Mouse (Mus musculus) ovary, postnatal 36 days (tissue): ENCODE measurements at regions not wholly inside any gene's neighbourhood (a gene's known extent, or its start where the extent isn't known, plus 50 kb on each side); places are given as distances from the start of the nearest gene placed in this dataset.

ENCODE experiments used
- DNase-seq: peaks from one replicate; pipeline ENCODE4 v3.0.0; 2022; ENCODE audit warnings: low spot score, mixed read lengths

DNA sequence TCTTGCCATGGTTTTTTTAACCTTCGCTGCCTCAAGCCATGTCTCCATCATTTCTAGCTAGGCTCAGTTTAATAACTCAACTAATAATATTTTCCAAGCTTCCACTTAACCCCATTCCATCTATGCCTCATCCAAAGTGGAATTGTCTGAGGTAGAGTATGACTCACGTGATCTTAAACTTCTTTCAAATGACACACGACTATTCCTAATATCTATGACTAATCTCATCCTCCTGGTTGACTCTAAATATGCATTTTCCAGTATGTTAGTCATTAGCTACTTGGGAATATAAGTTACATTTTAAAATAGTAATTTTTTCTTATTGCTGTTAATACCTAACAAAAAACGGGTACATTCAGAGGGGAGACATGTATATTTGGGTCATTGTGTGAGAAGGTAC, 524.8 kb upstream of the Pappa start:
- DNase-seq: no peak

DNA sequence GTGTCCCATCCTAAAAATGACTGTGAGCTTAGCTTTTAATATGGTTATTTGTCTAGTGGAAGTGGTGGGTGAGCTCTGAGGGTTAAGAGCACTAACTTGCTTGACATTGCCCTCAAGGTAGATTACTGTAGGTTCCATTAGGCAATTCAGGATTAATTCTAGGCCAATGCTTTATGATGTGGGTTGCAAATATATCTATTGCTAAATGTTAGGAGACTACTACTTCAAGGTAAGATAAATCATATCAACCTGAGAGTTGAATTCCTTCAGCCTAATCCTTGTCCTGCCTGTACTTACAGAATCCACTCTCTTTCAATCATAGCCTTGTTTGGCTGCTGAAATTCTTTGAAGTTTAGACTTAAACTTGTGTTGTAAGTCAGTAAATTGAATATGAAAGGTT, 501.2 kb upstream of the Pappa start:
- no peak for DNase-seq

DNA sequence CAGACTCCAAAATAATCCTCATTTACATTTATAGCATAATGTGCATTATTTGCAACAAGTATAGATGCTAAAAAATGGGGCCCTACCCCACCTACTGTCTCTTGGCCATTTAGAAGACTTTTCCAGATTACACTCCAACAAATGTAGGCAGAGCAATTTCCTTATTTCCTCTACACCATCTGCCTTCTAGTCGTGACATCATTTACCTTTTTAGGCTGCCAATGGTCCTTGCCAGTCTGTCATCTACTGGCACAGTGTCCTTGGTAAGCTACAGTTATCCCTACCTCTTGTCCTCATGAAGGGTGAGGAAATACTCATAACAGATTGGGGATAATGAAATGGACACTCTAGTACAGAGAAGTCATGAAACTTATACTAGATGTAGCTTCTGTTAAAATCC, 491.8 kb upstream of the Pappa start:
- no peak for DNase-seq

DNA sequence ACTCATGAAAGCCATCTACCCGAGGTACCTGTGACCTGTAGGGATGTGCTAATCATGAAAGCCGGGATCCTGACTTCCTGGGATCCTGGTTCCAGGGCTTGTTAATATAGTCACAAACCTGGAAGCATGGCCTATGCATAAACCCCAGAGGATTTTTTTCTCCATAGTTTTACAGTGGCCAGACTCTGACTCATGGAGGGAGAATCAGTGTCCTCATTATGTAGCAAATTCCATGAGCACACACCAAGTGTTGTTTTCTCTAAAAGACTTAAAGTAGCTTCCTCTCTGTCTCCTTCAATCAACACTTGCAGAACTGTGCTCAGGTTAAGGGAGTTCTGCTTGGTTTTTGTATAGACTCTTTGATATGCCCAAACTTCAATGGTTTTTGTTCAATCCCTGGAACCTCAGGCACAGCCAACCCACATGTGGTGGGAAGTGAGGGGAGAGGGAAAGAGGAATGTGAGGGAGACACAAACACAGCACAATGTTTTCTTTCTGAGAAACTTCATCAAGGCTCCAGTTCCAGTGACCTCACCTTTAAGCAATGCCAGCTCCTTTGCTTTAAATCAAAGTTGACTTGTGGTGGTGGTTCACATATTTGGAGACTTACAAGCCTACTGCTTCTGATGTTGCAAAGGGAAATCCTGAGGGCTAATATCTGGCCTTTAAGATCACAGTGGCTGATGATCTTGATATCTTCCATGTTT, 488.6 kb upstream of the Pappa start:
- no peak for DNase-seq

DNA sequence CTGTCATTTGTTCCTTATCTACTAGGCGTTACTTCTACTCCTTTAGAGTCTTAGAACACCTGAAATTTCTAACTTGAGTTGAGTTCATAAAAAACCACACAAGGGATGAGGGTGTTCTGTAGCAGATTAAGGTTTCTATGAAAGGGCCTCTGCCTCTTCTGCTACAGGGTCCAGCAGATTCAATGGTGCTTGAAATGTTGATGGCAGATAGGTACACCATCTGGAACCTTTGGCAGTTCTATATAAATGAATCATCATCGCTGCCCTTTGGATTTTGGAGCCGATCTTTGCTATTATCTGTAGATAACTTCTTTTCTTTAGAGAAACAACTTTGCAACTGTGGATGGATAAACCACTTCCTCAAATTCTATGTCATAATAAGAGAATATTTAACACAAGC, 483.9 kb upstream of the Pappa start:
- no peak for DNase-seq

DNA sequence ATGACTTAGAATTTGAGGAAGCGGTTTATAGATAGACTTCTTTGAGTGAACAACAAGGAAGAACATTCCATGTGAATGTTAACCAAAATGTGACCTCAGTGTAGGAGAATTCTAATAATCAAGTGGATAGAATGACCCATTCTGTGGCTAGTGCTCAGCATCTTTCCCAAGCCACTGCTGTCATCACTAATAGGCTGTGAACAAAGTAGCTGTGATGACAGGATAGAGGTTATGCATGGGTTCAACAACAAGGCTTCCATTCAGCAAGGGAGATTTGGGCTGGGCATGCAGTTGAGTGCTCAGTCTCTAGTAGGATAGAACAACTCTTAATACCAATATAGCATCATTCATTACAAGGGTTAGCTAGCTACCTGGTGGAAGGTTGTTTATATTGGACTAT, 483.0 kb upstream of the Pappa start:
- no peak for DNase-seq

DNA sequence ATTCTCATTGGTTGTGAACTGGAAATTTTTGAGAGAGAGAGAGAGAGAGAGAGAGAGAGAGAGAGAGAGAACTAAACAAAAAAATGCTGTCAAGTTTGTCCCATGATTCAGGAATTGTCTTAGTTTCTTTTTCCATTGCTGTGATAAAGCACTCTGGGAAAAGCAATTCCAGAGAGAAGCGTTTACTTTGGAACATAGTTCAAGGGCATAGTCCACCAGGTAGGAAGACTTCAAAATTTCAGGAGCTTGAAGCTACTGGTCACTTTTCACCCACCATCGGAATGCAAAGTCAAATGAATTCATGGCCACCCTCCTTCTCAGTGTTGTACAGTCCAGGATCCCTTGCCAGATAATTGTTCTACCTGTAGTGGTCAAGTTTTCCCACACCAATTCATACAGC, 478.8 kb upstream of the Pappa start:
- DNase-seq: no peak

DNA sequence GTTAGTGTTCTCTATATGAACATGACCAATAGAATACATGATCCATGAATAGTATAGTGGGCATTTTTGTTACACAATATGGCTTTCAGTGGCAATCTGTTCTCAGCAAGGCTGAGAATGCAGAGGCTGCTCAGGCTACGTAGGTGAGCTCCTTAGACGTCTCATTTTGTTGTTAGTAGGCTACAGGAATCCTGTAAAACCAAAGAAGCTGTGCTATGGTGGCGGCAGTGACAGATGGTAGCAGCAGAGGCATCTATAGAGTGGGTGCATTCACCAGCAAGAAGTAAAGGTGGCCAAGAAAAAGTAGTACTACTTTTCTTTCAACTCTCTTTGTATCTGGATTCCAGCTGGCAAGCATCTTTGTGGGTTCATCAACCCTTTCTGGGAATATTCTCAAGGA, 469.8 kb upstream of the Pappa start:
- no peak for DNase-seq

DNA sequence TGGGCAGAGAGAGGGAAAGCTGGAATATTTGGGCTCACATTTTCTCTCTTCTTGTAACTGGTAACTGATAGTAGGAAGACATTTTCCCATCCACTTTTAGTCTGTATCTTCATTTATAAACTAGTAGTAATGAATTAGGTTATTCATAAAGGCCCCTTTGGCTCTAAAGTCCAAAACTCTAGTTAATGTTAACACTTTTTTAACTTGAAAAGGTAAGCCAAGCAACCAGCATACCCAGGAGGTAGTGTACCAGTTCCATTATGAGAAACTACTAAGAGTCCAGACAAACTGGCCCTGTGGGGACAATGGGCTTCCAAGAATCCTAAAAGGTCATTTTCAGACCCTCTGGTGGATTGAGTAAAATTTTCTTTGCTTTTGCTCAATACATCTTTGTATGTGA, 468.4 kb upstream of the Pappa start:
- no peak for DNase-seq

DNA sequence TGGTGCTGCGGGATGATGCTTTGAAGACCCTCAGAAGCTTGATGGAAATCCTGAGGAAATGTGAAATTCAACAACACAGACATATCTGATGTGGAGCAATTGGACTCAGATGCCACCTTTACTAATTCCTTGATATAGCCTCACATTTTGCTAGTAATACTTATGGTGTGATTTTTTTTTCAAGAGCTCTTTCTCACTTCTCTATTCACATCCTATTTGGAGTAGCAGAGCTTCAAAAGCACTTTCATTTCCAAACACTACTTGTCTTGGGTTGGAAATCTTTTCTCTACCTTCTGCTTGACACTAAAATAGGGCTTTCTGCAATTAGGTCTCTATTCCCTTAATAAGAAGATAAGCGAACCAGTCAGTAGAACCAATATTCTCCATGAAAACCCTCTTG, 460.3 kb upstream of the Pappa start:
- no peak for DNase-seq

DNA sequence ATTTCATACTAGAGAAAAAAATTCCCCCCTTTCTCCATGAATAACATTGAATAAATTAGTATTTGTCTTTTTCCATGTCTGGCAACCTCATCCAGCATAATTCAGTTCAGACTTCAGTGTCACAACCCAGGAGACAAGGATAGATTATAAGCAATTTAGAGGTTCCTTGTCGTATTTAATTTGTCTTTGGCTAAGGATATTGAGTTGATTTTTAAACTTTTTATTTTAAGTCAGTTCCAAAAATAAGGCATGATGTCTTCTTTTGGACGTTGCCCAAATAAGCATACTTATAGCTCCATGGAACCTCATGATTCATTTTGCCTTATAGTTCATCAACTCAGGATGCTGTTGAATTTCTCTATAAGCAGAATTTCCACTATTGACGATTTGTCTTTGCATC, 456.0 kb upstream of the Pappa start:
- DNase-seq: no peak

DNA sequence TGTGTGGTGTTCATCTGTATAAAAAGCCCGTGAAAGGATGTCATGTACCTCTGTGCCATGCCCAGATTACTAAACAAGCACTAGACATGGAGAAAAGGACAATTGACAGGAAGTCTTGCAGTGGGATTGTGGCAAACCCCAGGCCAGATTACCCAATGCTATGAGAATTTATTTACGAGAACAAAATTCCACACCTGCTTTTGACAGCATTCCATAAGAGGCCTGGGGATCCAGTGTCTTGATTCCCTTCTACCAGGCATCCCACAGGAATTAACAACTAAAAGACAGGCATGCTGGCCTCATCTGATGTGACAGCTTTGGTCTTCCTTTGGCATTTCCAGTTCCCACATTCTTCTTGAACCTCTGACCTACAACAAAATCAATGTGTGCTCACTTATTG, 454.3 kb upstream of the Pappa start:
- no peak for DNase-seq

DNA sequence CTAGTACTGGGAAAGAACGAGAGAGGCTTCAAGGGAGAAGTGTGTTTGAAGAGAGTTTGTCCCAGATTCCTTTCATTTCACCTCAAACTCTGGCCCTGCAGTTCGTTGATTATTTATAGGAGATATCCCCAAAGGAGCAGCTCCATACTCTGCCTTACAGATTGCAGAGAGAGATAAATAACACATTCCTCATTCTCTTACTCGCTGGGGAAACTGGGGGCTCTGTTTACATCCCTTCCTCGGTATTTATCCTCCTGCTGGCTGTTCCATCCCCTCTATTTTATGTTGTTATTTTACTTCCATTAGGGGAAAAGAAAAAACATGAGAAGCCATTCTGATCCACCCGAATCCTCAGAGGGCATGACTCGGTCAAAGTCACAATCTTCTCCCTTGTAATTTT, 447.5 kb upstream of the Pappa start:
- DNase-seq: no peak

DNA sequence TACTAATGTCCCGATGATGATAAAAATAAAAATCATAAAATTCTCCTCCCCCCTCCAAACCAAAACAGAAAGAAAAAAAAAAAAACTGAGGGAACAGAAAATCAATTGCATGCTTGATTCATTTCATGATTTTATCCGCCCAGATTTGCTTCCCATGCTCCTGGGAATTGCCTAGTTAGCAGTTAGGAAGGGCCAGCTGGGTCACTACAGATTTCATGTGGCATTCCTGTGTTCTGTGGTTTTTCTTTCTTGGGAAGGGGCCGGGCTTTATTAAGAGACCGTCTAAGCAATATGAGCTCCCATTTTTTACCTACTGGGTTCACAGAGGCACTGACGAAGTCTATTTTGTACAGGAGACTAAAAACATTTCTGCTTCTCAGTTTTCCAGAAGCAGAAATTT, 447.1 kb upstream of the Pappa start:
- DNase-seq: no peak

DNA sequence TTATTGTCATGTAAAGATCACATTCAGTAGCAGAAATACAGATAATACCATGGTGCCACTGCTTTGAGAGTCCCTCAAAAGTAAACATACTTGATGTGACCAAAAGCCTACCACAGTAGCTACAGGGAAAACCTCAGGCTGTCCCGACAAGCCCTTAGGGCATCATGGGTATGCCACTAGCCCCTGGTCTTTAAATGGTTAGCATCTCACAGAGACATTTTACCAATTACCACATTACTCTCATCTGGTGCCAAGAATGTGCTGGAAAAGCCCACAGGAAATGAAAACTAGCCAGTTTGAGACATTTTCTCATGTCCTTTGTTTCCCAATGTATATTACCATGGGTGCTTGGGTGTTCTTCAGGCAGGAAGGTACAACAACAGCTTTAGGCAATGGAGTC, 439.3 kb upstream of the Pappa start:
- DNase-seq: no peak

DNA sequence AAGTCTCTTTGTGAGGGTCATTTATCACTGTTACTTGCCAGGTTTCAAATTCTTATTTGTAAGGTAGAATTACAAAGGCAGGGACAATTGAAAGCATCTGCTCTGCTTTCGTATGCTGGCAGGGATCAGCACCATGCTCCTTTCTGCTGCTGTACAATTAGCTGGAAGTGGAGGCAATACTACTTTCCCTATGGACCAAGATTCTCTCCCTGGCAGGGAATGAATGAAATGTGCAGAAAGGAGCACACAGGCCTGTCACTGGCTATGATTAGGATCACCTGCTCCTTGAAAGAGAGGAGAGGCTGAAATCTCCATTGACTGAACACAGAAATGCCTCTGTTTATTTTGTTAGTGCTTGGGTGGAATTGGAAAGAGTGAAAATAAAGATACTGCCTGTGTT, 427.8 kb upstream of the Pappa start:
- DNase-seq: no peak

DNA sequence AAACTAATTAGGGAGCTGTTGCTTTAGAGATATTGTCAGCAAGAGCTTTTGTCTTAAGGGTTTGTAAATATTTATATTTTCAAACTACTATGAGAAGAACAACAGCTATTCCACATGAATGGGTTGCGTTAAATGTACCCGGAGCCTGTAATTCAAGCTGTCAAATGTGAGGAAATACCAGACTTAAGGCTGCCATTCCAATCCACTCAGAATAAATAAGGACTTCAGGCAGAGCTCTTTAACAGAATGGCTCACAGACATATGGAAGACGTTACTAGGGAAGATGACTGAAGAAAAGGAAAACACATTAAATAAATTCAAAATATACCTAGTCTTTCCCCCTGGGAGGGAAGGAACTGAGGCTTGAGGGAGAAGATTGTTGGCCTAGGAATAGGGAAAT, 400.7 kb upstream of the Pappa start:
- DNase-seq: no peak

DNA sequence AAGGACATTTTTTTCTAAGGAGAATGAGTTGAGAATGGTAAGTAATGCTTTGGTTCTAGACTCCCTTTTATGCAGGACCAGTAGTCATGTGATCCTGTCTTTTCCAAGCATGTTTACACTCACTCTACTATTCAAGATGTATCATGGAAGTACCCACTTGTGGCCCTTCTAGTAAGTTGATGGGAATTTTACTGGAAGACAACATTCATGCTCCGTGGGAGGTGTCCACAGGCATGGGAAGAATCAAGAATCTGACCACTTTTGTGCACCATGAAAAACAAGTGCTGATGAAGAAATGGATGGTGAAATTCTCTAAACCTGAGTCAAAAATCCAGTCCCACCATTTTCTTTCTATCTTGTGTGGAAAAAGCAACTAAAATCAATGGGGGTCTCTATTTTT, 399.1 kb upstream of the Pappa start:
- no peak for DNase-seq

DNA sequence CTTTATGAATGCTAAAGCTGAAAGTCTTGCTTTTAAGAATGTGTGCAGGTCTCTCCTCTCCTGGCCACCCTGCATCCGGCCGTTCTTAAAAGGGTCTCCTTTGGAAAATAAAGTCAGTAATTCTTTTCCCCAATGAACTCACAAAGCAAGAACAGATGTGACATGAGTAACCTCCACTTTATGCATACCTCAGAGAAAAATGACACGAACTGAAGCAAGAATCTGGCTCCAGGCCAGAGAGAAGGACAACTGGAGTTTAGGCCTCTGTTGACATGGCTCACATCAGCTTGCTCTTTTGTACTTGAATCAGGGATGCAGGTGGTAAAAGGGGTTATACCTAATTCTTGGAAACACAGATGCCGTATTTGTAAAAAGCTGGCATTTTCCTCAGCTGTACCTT, 368.0 kb upstream of the Pappa start:
- DNase-seq: no peak

DNA sequence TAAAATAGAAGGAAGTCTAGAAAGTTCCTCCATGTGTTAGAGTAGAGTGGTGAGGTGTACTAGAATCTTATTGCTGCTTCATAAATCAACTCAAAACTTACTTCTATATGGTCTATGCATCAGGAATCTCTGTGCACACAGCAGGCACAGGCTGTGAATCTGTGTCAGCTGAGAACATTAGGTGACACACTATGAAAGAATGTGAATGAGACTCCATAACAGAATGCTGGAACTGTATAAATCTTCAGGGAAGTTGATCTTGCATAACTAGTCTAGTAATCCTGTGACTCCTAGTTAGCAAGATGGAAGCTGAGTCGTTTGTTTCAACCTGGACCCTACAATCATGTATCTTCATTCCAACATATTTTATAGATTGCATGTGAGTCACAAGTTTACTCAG, 355.4 kb upstream of the Pappa start:
- DNase-seq: no peak

DNA sequence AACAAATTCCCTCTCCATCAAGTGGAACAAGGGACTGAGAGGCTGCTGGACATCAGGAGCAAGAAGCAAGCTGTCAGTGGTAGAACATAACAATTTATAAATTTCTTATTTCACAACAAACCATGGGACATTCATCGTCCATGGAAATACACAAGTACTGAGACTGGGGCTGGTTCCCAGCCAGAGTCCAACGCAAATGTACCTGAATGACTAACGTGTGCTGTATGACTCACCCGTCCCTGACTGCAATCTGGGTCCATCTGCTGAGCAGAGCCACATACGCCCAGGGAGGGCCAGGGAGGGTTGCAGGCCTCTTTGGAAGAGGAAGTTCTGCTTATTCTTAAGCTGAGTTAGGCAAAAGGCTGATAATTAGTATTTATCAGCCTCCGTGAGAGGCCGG, 320.1 kb upstream of the Pappa start:
- no peak for DNase-seq

DNA sequence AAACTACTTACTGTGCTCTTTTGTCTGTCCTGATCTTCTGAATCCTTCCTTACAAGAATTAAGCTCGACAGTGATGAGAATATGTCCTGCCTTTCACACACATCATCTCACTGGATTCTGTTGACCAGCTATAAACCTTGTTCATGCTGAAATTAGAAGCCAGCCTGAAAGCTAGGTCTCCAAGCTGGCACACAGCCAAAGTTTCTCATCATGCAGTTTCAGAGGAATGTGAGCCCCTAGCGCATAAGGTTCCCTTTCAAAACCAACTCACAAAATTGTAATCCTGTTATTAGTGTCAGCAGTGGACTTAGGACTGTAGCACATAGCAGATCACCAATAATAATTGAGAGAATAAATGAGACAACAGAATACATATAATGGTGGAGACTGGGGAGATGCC, 319.0 kb upstream of the Pappa start:
- DNase-seq: no peak

DNA sequence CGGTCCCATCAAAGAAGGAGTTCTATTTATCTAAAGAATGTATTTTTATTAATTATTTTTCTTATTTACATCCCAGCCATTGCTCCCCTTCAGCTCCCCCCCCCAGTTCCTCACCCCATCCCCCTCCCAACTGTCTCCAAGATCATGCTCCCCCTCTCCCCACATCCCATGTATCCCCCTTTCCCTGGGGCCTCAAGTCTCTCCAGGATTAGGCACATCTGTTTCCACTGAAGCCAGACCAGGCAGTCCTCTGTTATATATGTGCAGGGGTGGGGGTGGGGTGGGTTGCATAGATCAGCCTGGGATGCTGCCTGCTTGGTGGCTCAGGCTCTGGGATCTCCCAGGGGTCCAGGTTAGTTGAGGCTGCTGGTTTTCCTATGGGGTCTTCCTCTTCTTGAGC, 316.8 kb upstream of the Pappa start:
- no peak for DNase-seq

DNA sequence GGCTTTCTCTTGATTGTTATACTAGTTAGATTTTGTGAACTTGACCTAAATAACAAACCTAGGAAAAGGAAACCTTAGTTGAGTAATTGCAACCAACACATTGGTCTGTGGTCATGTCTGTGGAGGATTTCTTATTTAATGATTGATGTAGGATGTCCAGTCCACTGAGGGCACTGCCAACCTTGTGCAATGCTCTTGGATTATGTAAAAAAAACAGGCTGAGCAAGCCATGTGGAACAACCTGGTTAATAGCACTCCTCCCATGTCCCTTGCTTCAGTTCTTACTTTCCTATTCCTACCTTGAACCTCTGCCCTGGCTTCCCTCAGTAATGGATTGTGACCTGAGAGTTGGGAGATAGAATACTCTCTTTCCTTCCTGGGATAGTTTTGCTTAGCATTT, 312.0 kb upstream of the Pappa start:
- no peak for DNase-seq

DNA sequence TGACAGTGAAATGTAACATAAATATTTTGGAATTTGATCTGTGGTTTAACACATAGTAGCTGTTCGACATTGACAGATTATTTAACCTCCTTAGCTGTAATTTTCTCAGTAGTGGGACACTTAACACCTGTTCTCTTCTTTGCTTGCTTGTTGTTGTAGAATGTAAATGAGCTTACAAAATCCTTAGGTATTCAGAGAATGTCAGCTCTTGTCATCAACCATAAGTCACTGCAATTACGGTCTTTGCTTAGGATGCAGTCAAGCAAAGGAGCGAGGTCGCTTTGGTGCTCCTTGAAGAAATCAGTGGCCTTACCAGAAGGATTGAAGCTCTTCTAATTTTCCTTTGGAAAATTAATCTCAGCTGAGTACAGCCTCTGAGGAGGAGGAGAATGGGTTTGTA, 311.2 kb upstream of the Pappa start:
- no peak for DNase-seq
